Mouse (Mus musculus) 3T3-L1 (cell line): ENCODE measurements around the gene Gm6169.
"Not testable (repeated sequence)": the region's sequence is repeated elsewhere in the genome, so short reads cannot be mapped to it uniquely, and the experiment has no call there.

Source experiments
- DNase-seq: peaks from one replicate; pipeline ENCODE4 v3.0.0-alpha.2; 2015; ENCODE audit warnings: low read depth, low spot score

The Gm6169 gene

DNA sequence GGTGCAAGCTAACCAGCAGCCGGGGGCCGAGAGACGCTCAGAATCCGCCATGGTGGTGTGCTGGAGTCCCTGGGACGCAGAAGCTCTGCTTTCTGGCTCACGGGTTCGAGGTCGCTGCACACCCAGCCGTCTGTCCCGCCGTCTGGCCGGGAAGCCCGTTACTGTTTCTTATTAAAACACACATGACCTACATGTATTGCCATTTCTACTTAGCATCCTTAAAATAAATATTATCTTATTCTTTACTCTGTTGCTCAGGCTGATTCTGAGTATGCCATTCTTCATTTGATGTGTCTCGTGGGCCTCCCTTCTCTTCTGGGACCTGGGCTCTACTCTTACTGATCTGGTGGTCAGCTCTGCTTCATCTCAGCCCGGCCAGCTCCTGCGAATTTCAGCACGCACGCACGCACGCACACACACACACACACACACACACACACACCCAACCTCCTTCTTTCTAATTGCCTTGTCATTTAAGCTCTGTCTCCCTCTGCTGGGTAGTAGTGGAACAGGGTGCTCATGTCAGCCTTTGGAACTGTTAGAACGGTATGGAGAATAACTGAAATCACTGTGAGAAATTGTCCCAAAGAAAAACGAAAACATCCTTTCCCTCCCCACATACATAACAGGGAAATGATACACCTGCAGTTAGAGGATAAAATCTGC is at the start of gene Gm6169:
Gene Gm6169, minus strand, starts transcription at position 51 of the 666 bp plus-strand sequence.
- peak; percentile 80 for DNase-seq

DNA sequence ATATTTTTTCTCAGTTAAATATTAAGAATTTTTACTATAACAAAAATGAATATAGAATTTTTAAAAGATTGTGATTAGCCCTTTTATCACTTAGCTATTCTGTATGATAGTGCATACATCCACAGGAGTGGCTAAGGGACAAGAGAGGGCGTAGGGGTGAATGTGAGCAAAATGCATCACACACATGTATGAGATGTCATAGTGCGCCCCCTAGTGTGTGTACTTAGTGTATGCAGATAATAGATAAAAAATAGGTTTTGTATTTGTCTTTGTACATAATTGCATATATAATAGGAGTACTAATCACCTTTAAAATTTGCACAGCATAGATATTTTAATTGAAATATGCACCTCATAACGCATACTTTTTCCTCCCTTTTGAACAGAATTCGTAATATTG is 46.8 kb upstream of the Gm6169 start:
- peak; percentile 77 for DNase-seq

DNA sequence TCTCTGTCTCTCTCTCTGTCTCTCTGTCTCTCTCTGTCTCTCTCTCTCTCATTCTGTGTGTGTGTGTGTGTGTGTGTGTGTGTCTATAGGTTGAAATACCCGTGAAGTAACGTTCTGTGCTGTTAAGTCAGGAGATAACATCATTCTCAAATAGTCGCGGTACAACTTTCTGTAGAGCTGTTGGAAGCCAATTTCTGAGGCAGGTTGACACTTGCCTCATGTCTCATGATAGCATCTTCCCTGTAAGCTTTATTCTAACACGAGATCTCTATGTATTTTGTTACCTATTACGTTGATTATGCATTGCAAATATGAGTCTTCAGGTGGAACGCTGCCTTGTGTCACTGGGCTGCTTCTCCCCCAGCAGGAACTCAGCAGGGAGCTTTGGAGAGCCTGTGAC is 43.3 kb upstream of the Gm6169 start:
- no peak for DNase-seq

DNA sequence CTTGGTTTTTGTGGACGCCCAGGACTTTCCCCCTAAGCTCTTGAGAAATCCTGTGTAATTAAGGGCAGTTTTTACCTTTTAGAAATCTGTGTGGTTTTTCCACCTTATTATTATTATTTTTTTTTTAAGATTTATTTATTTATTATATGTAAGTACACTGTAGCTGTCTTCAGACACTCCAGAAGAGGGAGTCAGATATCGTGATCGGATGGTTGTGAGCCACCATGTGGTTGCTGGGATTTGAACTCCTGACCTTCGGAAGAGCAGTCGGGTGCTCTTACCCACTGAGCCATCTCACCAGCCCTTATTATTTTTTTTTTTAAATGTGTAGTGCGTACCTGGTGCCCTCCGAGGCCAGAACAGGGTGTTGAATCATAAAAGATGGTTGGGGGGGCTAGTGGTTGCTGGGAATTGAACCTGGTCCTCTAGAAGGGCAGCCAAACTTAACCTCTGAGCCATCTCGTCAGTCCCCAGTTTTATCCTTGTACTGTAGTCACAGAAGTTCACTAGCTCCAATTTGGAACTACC is 39.4 kb upstream of the Gm6169 start:
- DNase-seq = not testable (repeated sequence)

GRCm38 (mm10) chr13:97137466-97138400 is 38.7 kb upstream of the Gm6169 start, which contains the start of the genes Gfm2 and Nsa2:
Gfm2 (plus strand) TSS chr13:97137937.
Nsa2 (minus strand) TSS chr13:97137937.
- DNase-seq = peak; percentile 95

- DNase-seq = not testable (repeated sequence)
These were observed 31.4 kb upstream of the Gm6169 start for GRCm38 (mm10) chr13:97130413-97130812.

DNA sequence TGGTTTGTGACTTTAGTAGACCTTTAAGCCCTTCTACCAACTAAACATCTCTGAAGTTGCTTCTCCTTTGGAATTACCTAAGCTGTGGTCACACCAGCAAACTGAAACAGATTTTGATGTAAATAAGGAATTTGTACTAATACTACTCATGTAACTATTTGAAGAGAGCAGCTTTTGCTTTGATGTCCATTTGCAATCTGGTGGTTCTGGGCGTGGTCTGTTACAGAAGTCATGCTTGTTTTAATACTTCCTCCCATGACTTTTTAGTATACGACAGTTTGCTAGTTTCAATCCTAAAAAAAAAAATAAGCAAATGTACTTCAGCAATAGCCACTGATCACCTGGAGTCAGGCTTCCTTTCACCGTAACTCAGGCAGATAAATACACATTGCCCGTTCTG is 30.6 kb upstream of the Gm6169 start:
- not testable (repeated sequence) for DNase-seq

DNA sequence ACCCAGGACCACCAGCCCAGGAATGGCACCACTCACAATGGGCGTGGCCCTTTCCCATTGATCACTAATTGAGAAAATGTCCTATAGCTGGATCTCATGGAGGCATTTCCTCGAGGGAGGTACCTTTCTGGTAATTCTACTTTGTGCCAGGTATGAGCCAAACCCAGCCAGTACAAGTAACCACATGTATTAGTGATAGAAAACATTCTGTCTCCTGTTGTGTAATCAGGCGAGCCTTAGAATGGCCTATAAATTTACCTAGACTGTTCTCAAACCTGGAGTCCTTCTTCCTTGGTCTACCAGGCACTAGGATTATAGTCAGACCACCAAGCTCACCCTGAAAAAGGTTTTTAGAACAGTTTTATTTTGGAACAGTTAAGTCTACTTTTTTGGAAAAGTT is 22.3 kb upstream of the Gm6169 start:
- no peak for DNase-seq

- no peak for DNase-seq
These were observed 10.0 kb upstream of the Gm6169 start for GRCm38 (mm10) chr13:97109046-97109445.

- not testable (repeated sequence) for DNase-seq
These were observed 8.7 kb upstream of the Gm6169 start for GRCm38 (mm10) chr13:97107721-97108120.

DNA sequence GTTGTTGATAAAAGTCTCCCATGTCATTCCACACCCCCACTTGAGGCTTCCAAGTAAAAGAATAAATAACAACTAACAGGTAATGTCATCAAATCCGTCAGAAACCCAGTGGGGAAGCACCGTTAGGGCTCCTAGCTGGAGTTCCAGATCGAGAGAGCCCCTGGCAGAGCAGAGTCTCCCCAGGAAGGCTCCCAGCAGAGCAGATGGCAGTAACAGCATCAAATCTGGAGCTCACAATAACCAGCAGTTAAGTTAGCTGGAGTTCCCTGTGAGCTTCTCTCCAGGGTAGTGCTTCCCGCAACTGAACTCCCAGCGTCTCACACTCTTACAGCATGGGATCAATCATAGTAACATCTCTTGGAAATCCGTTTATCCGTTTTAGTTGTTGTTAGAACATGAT is 6.0 kb upstream of the Gm6169 start:
- no peak for DNase-seq

- DNase-seq = peak; percentile 18
These were observed 3.3 kb downstream of the Gm6169 start for GRCm38 (mm10) chr13:97095726-97096125.

DNA sequence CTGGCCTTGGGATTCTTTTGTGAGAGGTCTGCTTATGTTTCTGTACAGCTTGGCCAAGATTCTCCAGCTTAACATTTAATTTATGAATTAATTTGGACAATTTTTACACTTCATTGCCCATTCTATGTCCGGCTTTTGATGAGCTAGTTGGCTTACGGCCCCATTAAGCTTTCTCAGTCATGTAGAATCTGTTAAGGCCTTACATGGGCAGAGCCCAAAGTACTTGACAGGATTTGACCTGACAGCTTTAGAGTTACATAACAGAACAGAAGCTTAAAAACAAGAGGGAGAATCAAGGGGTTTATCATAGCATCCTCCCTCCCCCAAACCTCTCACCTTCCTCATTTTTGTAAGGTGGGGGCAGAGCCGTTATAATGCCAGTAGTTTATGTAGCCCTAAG is 10.9 kb downstream of the Gm6169 start:
- no peak for DNase-seq

- DNase-seq = no peak
These were observed 11.6 kb downstream of the Gm6169 start for GRCm38 (mm10) chr13:97087421-97087820.

DNA sequence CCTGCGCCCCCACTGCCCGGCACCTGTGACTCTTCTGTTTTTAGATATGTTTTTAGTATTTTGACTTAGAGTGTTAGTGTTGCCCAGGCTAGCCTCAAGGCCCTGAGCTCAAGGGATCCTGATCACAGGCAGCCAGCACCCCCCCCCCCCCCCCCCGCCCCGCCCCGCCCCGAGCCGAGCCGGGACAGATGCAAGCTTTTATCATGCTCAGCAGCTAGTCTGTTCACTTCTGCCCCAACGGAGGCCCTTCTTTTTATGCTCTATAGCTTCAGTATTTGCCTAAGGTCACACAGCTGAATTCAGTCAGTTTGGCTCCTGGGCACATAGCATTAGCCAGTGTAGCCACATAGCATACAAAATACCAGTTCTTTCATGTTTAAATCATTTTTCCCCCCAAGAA is 12.7 kb downstream of the Gm6169 start:
- DNase-seq = no peak

GRCm38 (mm10) chr13:97082432-97082831 is 16.6 kb downstream of the Gm6169 start:
- no peak for DNase-seq

- DNase-seq = no peak
These were observed 18.4 kb downstream of the Gm6169 start for GRCm38 (mm10) chr13:97080615-97081014.

DNA sequence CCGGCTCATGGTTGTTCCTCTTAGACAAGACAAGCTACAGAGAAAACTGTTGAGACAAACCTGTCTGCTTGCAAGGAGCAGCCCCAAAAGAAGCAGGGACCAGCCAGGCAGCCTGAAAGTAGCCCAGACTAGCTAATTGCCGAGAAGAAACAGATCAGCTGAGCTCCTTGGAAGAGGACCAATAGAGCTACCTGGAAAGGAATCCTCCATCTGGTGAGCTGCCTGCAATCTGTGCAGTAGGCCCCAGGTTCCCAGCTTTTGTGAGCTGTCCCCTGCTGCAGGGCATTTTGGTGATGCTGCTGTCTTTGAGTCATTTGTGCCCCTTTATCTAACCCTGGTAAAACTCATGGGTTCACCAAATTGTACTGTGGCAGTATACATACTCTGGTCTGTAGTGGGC is 18.8 kb downstream of the Gm6169 start:
- DNase-seq = no peak

DNA sequence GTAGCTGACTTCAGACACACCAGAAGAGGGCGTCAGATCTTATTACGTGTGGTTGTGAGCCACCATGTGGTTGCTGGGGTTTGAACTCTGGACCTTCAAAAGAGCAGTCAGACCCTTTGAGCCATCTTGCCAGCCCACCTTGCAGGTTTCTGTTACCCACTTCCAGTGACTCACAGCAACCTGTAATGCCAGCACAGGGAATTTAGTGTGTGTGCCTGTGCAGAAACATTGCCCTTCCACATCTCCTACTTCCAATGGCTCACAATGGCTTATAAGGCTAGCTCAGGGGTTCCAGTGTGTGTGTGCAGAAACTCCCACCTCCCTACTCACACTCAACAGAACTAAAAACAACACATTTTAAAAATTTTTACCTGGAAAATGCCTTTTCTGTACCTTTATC is 21.5 kb downstream of the Gm6169 start:
- no peak for DNase-seq

GRCm38 (mm10) chr13:97073497-97073896 is 25.5 kb downstream of the Gm6169 start:
- no peak for DNase-seq

DNA sequence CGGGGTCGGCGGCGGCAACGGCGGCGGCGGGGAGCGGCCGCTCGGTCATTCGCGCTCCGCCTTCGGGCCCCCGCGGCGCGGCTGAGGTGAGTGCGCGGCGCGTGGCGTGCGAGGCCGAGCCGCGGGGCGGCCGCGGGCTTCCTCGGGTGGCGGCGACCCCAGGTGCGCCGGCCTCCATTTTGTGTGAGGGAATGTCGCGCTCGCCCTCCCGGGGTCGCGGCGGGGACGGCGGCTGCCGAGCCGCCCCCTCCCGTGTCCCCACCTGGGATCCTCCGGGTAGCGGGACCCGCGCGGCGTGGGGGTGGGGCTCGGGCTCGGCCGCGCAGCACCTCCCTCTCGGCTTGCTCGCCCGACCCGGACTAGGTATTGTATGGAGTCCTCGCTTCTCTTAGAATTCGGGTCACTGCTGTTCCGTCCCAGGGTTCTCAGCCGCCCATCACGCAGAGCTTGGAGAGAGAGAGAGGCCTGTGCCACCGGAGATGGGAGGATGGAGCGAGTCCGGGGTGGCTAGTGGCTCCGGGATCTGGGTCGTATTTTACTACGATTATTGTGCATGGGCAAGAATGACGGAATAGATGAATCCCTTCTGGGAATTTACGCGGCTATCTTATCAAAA is 27.3 kb downstream of the Gm6169 start:
- DNase-seq = no peak
